Mouse (Mus musculus) lung, postnatal 0 days (tissue): ENCODE measurements at regions not wholly inside any gene's neighbourhood (a gene's known extent, or its start where the extent isn't known, plus 50 kb on each side); places are given as distances from the start of the nearest gene placed in this dataset.

ENCODE experiments used
- CTCF ChIP-seq: IDR thresholded peaks from 2 replicates; pipeline ENCODE4 v1.5.1; 2016; ENCODE audit warnings: antibody characterized with exemption, mild to moderate bottlenecking
- EP300 ChIP-seq: IDR thresholded peaks from 2 replicates; pipeline ENCODE4 v1.6.1; 2016; ENCODE audit warnings: antibody characterized with exemption, mild to moderate bottlenecking, control low read depth

GRCm38 (mm10) chr3:132510240-132510639, 119.4 kb upstream of the Gimd1 start:
- TF ChIP-seq CTCF (no peak), EP300 (no peak)
